Mouse (Mus musculus) adrenal gland, postnatal 25 days (tissue): ENCODE measurements around the gene Rnf212. TPM values are rescaled to one million over a fixed set of nuclear protein-coding genes. Genes with fewer than 3 reads are reported as not detected.

Experiments used
- DNase-seq: peaks from one replicate; pipeline ENCODE4 v3.0.0; 2021; ENCODE audit warnings: mixed read lengths
- total RNA-seq: library from RNA; stranded (reverse); gene quantifications from 2 replicates; pipeline ENCODE4 v1.2.3, GENCODE M21; 2021

The Rnf212 gene
- total RNA-seq, 1 experiment from 2014 or later = not detected

DNA sequence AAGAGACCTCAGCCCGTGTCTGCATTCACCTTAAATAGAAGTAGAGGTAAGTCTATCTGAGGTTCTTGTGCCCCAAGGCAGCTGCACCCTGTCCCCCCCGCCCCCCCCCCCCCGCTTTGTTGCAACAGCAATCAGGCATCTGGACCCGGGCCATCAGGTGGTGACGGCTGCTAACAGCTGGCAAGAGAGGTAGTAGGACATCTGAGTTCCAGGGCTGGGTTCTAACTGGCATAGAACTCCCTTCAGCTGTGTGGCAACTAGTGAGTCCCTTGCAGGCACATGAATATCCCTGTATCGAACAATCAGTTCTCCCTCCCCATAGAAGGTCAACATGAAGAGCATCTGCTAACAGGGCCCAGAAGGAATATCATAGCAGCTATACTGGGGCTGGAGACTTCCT is 62.8 kb downstream of the Rnf212 start:
- DNase-seq = no peak

- no peak for DNase-seq
Measured at GRCm38 (mm10) chr5:108708981-108709731, 65.6 kb downstream of the Rnf212 start.

GRCm38 (mm10) chr5:108708419-108708818 is 66.4 kb downstream of the Rnf212 start:
- no peak for DNase-seq

GRCm38 (mm10) chr5:108707758-108708157 is 67.0 kb downstream of the Rnf212 start:
- DNase-seq = no peak

- no peak for DNase-seq
Measured at GRCm38 (mm10) chr5:108703754-108704626, 70.8 kb downstream of the Rnf212 start.

DNA sequence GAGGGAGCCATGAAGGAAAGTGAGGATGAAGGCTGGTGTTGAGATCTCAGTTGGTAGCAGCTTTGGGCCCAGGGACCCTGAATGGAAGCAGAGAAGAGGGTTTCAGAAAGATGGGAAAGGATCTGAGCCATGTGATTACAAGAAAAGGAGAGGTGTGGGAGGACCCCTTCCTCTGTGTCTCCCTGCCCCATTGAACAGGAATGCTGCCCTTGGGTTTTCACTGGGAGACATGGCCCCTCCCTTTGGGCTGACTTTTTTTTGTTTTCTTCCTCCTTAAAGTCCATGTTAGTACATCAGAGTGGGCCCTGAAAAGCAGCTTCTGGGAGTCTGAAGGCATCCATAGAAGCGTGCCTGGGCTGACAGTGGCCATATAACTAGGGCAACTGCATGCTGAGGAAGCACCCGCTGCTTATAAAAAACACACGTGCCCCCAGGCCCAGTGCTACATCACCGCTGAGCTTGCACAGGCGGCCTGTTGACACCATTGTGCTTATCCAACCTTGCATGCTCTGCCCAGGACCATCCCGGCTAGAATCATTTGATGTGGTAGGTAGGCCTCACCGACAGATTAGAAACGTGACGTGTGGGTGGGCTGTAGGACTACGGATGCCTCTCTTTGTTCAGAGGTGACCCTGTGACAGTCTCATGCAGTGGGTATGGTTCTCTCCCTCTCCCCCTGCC is 73.3 kb downstream of the Rnf212 start:
- DNase-seq = no peak

DNA sequence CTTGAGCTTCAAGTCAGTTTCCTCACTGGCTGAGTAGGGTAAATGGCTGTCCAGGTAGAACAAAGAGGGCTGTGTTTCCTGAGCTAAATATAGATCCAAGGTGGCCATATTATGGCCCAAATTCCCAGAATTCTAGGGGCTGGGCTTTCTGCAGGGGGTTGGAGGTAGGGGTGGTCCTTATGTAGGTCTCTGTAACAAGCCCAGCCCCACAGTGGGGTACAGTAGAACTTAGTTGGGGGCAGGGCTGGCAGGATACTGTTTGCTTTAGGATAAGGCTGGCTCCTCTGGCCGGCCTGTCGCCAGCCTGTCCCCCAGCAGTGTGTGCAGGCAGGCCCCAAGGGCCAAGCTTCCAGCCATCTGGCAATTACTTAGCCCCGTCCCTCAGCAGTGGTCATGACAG is 74.4 kb downstream of the Rnf212 start:
- no peak for DNase-seq

DNA sequence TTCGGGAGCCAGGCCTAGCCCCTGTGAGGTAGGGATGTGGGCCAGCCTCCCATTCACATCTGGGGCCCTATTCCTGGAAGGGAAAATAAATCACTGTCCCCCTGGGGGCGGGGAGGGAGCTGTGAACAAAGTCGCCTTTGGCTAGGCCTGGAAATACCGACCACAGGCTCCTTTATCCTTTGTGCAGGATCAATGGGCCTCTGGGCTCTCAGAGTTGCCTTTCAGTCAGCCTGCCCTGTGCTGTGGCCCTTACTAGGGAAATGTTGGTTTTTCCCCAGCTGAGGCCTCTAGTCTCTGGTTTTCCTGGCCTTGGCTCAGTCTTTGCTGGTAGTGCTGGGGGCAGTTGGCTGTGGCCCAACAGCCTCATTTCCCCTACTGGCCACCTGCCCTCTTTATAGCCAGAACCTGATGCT is 77.4 kb downstream of the Rnf212 start:
- no peak for DNase-seq

- no peak for DNase-seq
Measured at GRCm38 (mm10) chr5:108696542-108696941, 78.2 kb downstream of the Rnf212 start.

DNA sequence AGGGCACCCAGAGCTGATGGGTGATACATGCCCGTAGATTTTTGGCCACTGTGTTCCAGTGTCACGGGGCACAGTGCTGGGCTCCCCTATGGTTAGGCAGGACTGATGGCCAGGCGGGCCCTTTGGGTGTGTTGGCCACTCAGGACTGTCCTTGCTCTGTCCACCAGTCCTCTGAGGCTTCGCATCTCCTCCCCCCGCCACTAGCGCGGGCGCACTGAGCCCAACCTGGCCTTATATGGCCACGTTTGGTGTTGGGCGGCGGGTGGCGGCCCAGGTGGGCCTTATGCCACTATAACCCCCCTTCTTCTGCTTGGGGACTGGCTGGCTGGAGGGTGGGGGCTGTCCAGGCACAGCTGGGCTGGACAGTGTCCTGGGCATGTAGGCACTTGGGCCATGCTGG is 78.9 kb downstream of the Rnf212 start:
- no peak for DNase-seq

- DNase-seq = peak; percentile 55
Measured at GRCm38 (mm10) chr5:108694352-108695261, 80.2 kb downstream of the Rnf212 start.

DNA sequence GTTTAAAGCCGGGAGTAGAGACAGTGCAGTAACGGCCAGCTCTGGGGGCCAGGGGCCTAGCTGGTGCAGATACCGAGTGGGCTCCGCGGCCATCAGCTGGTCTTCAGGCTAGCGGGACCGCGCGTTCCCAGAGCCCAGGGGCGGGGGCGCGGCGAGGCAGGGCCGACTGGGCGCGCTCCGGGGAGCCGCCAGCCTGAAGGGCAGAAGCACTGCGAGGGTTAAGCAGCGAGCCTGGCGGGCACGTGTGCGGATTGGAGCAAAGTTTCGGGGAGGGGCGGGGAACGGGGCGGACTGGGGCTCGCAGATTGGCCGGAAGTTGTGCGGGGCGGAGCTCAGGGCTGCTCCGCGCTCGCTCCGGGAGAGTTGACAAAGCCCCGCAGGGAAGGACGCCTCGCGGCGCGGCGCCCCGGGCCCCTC is 80.9 kb downstream of the Rnf212 start:
- DNase-seq = peak; percentile 91

DNA sequence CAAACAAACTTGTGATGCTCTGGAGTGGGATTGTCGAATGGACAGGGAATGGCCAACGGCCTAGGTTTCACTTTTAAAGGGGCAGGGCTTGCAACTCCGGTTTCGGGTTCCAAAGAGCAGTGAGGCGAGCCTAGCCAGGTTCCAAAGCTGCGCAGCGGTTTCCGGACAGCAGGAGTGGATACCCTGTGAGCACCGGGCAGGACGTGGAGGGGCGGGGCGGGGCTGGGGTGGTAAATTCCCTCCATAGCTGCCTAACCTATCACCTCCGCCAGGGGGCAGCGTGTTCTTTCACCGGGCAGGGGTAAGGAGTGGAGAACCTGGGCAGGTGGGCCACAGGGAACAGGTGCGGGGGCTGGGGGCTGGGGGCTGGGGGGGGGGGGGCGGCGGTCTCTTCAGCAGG is 82.5 kb downstream of the Rnf212 start, which contains the start of gene Fgfrl1:
Gene Fgfrl1, plus strand, starts transcription at position 112 of the 400 bp plus-strand sequence.
- DNase-seq = peak; percentile 76

- DNase-seq = no peak
Measured at GRCm38 (mm10) chr5:108691152-108691551, 83.6 kb downstream of the Rnf212 start.

DNA sequence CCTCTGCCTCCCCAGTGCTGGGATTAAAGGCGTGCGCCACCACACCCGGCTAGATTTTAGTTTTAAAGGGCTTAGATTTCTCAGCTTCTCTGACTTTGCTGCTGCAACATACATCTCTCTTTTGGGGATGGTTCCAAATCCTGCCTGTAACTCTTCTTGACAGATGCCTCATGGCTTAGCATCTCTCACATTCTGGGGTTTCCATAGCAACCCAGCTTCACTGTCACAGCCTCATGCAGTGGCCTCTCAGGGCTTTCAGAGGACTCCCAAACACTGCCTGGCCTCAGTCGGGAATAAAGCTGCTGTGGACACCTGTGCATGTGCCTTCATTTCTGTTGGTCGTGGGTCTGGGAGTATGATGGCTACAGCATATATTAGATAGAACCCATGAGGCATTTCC is 85.7 kb downstream of the Rnf212 start:
- DNase-seq = no peak

DNA sequence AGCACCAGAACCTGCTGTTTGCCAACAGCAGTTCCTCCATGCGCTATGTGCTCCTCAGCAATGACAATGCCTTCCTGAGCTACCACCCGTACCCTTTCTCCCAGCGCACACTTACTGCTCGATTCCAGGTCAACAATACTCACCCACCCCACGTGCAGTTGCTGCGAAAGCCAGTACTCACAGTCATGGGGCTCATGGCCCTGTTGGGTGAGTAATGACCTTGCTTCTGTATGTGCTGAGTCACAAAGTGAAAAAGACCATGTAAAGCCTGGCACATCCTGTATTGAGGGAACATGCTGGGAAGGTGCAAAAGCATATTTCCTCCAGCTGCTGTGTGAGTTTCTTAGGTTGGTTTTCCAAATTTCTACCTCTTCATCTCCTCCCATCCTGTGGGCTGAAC is 93.9 kb downstream of the Rnf212 start:
- DNase-seq = peak; percentile 38

- DNase-seq = no peak
Measured at GRCm38 (mm10) chr5:108679909-108680308, 94.9 kb downstream of the Rnf212 start.
